Mouse (Mus musculus) limb, embryonic 11.5 days (tissue): ENCODE measurements around the gene Adamts20. TPM values are rescaled to one million over a fixed set of nuclear protein-coding genes. Genes with fewer than 3 reads are reported as not detected.
A peak's percentile ranks its signal among the peaks of the same experiment; 100 is the strongest.
"Not testable (repeated sequence)": the region's sequence is repeated elsewhere in the genome, so short reads cannot be mapped to it uniquely, and the experiment has no call there.

Experiments
- ATAC-seq: fragments of 200-750 bp; cut with Nextera tagmentation; 2 replicates; pipeline ENCODE4 v1.8.0; 2017; ENCODE audit warnings: low read depth; ENCODE audit not compliant: insufficient number of reproducible peaks, low FRiP score, low TSS enrichment
- DNase-seq: peaks from one replicate; pipeline ENCODE4 v3.0.0-alpha.2; 2015; ENCODE audit warnings: low spot score
- H3K27ac ChIP-seq: fragments of 300-500 bp; sonication (generic); replicated peaks from 2 replicates; pipeline ENCODE4 v1.5.1; 2014; ENCODE audit warnings: low read depth, mild to moderate bottlenecking, low read length
- H3K27me3 ChIP-seq: fragments of 300-500 bp; sonication (generic); 2 replicates; pipeline ENCODE4 v1.6.1; 2014; ENCODE audit warnings: mild to moderate bottlenecking, low read length, mixed read lengths; ENCODE audit not compliant: control insufficient read depth, insufficient read depth
- H3K36me3 ChIP-seq: fragments of 300-500 bp; sonication (generic); 2 replicates; pipeline ENCODE4 v1.6.1; 2014; ENCODE audit warnings: mild to moderate bottlenecking, low read length, moderate library complexity, mixed read lengths; ENCODE audit not compliant: control insufficient read depth, insufficient read depth
- H3K4me1 ChIP-seq: fragments of 300-500 bp; sonication (generic); 2 replicates; pipeline ENCODE4 v1.6.1; 2014; ENCODE audit warnings: low read length, mixed read lengths; ENCODE audit not compliant: control insufficient read depth, insufficient read depth
- H3K4me2 ChIP-seq: fragments of 300-500 bp; sonication (generic); 2 replicates; pipeline ENCODE4 v1.6.1; 2014; ENCODE audit warnings: low read depth, mild to moderate bottlenecking, moderate library complexity; ENCODE audit not compliant: severe bottlenecking
- H3K4me3 ChIP-seq: fragments of 300-500 bp; sonication (generic); 2 replicates; pipeline ENCODE4 v1.5.1; 2014; ENCODE audit warnings: low read depth, low read length
- H3K9ac ChIP-seq: fragments of 300-500 bp; sonication (generic); 2 replicates; pipeline ENCODE4 v1.6.1; 2014; ENCODE audit warnings: mild to moderate bottlenecking, low read length
- H3K9me3 ChIP-seq: fragments of 300-500 bp; sonication (generic); 2 replicates; pipeline ENCODE4 v1.6.1; 2016; ENCODE audit warnings: low read length; ENCODE audit not compliant: control insufficient read depth
- WGBS: fragments of 180-500 bp; shearing (Covaris S2); extraction: QIAGEN DNeasy Blood & Tissue Kit; methylation state at CpG from one replicate; pipeline ENCODE4 v1.1.7; 2014; 5-methylcytosine and 5-hydroxymethylcytosine counted together
- polyA plus RNA-seq: library from polyadenylated mRNA; unstranded; fragments of >200 nt; fragmentation: Nextera tagmentation; extraction: Ambion mirVana; gene quantifications from 2 replicates; pipeline ENCODE4 v1.2.1, GENCODE M21; 2014

Gene Adamts20
- polyA plus RNA-seq, 1 experiment from 2014 or later, result 4.9 TPM

- H3K4me1 ChIP-seq, result peaks cover 8% of the 10 kb centered on the region
- H3K36me3 ChIP-seq, result no peaks in the 10 kb centered on the region
- no peak overlapping the region for H3K9ac ChIP-seq
- DNase-seq, result no peak
- H3K9me3 ChIP-seq, result no peaks in the 10 kb centered on the region
- H3K4me2 ChIP-seq, result no peak overlapping the region
- WGBS, result 42% methylated on average over 2 of the region's 2 CpGs
- ATAC-seq, result no peak
- peaks cover 6% of the 10 kb centered on the region; the same call in 1 of the 2 replicates for H3K27me3 ChIP-seq
- H3K4me3 ChIP-seq, result no peak overlapping the region
- H3K27ac ChIP-seq, result no peak overlapping the region
These were observed 58.9 kb downstream of the Adamts20 start for GRCm38 (mm10) chr15:94406364-94406763.

- no peaks in the 10 kb centered on the region for H3K9me3 ChIP-seq
- ATAC-seq (peak; percentile 95), DNase-seq (peak; percentile 86)
- H3K27me3 ChIP-seq, result peaks cover 6% of the 10 kb centered on the region; the same call in 1 of the 2 replicates
- H3K9ac ChIP-seq, result peak overlapping the region; percentile 71
- no peaks in the 10 kb centered on the region for H3K36me3 ChIP-seq
- peak overlapping the region; percentile 69 for H3K4me3 ChIP-seq
- peak overlapping the region; percentile 99 for H3K4me2 ChIP-seq
- 0 out of 2 replicates have a peak overlapping the region, but pooled peaks have one; percentile 14 for H3K27ac ChIP-seq
- peaks cover 8% of the 10 kb centered on the region for H3K4me1 ChIP-seq
- WGBS, result under 1% methylated on average over 56 of the region's 65 CpGs
These were observed 61.1 kb downstream of the Adamts20 start for GRCm38 (mm10) chr15:94404071-94404545.

- peak; percentile 70 for ATAC-seq
- no peak overlapping the region for H3K27ac ChIP-seq
- no peaks in the 10 kb centered on the region for H3K36me3 ChIP-seq
- H3K27me3 ChIP-seq, result peaks cover 6% of the 10 kb centered on the region; the same call in 1 of the 2 replicates
- H3K4me2 ChIP-seq, result peak overlapping the region; percentile 99
- peak overlapping the region; percentile 71 for H3K9ac ChIP-seq
- H3K4me1 ChIP-seq, result peaks cover 8% of the 10 kb centered on the region
- DNase-seq, result peak; percentile 40
- 2% methylated on average over 34 of the region's 34 CpGs for WGBS
- H3K9me3 ChIP-seq, result no peaks in the 10 kb centered on the region
- H3K4me3 ChIP-seq, result peak overlapping the region; percentile 69
These were observed 61.7 kb downstream of the Adamts20 start for GRCm38 (mm10) chr15:94403461-94404070.

DNA sequence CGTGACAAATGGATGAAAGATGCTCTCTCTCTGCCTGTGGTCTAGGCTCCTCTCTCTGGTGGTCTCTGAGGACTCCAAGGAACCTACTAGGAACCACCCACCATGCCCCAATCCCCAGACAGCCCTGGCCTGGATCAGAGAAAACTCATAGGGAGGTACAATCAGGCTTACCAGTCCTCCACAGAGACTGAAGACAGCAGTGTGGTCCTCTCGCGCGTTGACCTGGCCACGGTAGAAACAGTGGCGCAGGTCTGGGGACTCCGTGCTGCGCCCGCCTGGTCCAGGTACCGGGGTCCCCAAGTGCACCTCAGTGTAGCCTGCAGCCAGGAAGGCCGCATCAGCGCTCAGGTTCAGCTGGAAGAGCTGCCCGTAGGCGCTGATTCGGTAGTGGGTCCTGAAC, 62.2 kb downstream of the Adamts20 start:
- peak overlapping the region; percentile 69 for H3K4me3 ChIP-seq
- DNase-seq (peak; percentile 40), ATAC-seq (no peak)
- no peak overlapping the region for H3K9ac ChIP-seq
- H3K27me3 ChIP-seq, result peaks cover 6% of the 10 kb centered on the region; the same call in 1 of the 2 replicates
- no peaks in the 10 kb centered on the region for H3K36me3 ChIP-seq
- no peak overlapping the region for H3K27ac ChIP-seq
- WGBS, result 4% methylated on average over 15 of the region's 15 CpGs
- peak overlapping the region; percentile 99 for H3K4me2 ChIP-seq
- no peaks in the 10 kb centered on the region for H3K9me3 ChIP-seq
- peaks cover 8% of the 10 kb centered on the region for H3K4me1 ChIP-seq

- Histone ChIP-seq H3K9ac (no peak overlapping the region), H3K4me1 (no peaks in the 10 kb centered on the region), H3K36me3 (no peaks in the 10 kb centered on the region), H3K27ac (no peak overlapping the region), H3K4me3 (no peak overlapping the region), H3K9me3 (no peaks in the 10 kb centered on the region), H3K4me2 (no peak overlapping the region), H3K27me3 (no peaks in the 10 kb centered on the region)
- WGBS, result 69% methylated on average over 7 of the region's 7 CpGs
- ATAC-seq (no peak), DNase-seq (no peak)
These were observed 72.5 kb downstream of the Adamts20 start for GRCm38 (mm10) chr15:94392737-94393136.

- H3K36me3 ChIP-seq, H3K9me3 ChIP-seq, H3K9ac ChIP-seq, H3K4me1 ChIP-seq, H3K27ac ChIP-seq, H3K4me3 ChIP-seq, H3K4me2 ChIP-seq, H3K27me3 ChIP-seq, DNase-seq, ATAC-seq: not testable (repeated sequence)
- WGBS, result 79% methylated on average over 2 of the region's 2 CpGs
These were observed 75.1 kb downstream of the Adamts20 start for GRCm38 (mm10) chr15:94390127-94390526.

- Histone ChIP-seq H3K4me1 (no peaks in the 10 kb centered on the region), H3K9ac (no peak overlapping the region), H3K4me2 (no peak overlapping the region), H3K9me3 (no peaks in the 10 kb centered on the region), H3K36me3 (no peaks in the 10 kb centered on the region), H3K27me3 (no peaks in the 10 kb centered on the region), H3K27ac (no peak overlapping the region), H3K4me3 (no peak overlapping the region)
- ATAC-seq, result no peak
- DNase-seq, result no peak
- 95% methylated on average over 7 of the region's 9 CpGs for WGBS
These were observed 85.8 kb downstream of the Adamts20 start for GRCm38 (mm10) chr15:94379425-94379824.

DNA sequence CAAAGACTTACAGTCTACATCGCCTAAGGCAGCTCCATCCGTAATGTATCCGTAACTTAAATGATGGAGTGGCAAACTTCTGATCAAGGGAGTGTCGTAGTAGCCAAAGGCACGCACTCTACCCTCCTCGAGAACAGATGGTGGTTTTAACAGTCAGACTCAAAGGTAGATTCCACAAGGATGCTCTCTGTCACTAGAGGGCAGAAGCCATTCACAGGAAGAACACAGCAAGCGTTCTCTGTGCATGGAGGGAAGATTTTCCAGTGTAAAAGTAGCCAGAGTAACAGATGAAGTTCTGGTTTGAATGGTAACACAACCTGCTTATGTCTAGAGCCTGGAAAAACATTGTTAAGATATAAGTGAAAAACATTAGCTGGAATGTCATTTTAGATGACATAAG, 92.7 kb downstream of the Adamts20 start:
- H3K4me1 ChIP-seq, result no peaks in the 10 kb centered on the region
- no peaks in the 10 kb centered on the region for H3K36me3 ChIP-seq
- no peak overlapping the region for H3K4me2 ChIP-seq
- no peak for ATAC-seq
- no peak for DNase-seq
- no peaks in the 10 kb centered on the region for H3K27me3 ChIP-seq
- no peak overlapping the region for H3K27ac ChIP-seq
- H3K9ac ChIP-seq, result no peak overlapping the region
- H3K4me3 ChIP-seq, result no peak overlapping the region
- no peaks in the 10 kb centered on the region for H3K9me3 ChIP-seq
- WGBS, result 78% methylated on average over 7 of the region's 7 CpGs
